Mouse (Mus musculus): ENCODE results near the gene Olfr681.
"Not testable (repeated sequence)": the region's sequence is repeated elsewhere in the genome, so short reads cannot be mapped to it uniquely, and the experiment has no call there.

Gene Olfr681

GRCm38 (mm10) chr7:105116536-105116935 is at the start of gene Olfr681:
TSS of gene Olfr681 (plus strand) at chr7:105116836.
- DNase-seq, result no peak

DNA sequence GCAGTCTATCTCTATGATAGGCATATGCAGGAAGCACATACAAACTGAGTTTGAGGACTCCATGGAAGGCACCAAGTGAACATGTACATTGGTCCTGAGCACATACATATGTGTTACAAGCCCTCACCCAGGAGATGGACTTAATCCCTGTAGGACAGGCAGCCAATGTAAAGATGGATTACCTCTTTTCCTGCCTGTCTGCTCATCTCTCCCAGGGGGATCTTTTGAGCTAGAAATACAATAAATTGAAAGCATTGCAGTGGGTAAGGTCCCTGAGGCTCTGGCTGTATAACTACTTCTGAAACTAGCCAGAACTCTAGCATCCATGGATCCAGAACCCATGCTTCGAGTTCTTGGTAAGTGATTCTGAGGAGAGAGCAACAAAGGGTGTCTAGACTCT is 35.7 kb upstream of the Olfr681 start, which contains the start of gene Olfr679:
Gene Olfr679 (plus strand): TSS at position 301 of the 400 bp plus-strand sequence.
- no peak for DNase-seq

- not testable (repeated sequence) for DNase-seq
Measured at GRCm38 (mm10) chr7:105092717-105093116, 23.9 kb upstream of the Olfr681 start, which contains the start of gene Olfr680-ps1. TSS of gene Olfr680-ps1 (minus strand) at chr7:105092817.

DNA sequence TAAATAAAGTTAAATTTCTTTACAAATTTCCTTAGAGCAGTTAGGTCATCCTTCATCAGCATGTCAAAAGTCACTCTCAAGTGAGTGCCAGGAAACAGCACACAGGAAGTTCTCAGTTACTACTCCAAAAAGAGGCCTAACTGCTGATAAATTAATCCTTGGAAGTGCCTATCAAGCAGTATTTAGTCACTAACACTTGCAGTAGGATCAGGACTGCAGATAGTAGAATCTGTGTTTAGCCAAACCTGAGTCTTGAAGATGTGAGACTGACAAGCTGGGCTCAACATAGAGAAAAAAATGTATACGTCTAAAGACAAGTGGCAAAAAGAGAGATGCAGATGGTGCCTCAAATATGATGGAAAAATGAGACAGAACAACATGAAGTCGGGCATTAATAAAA is 24.6 kb downstream of the Olfr681 start:
- no peak for DNase-seq

DNA sequence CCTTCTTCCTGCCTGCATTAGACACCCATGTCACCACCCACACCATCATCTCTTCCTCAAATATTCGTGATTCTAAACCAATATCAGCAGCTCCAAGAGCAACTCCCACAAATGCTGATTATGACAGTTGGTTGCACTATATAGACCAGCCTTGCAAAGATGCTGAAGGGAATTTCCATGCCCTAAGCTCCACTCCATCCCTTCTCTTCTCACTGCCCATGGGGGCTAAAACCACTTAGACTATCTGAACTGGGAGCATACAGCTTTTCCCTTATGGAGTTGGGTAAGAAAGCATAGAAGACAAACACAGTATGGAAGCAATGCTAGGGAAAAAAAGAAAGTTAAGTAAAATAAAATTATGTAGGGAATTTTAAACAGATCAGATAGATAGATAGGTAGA is 30.3 kb downstream of the Olfr681 start, which contains the start of gene Olfr683:
Gene Olfr683 (minus strand): TSS at position 101 of the 400 bp plus-strand sequence.
- DNase-seq, result no peak

DNA sequence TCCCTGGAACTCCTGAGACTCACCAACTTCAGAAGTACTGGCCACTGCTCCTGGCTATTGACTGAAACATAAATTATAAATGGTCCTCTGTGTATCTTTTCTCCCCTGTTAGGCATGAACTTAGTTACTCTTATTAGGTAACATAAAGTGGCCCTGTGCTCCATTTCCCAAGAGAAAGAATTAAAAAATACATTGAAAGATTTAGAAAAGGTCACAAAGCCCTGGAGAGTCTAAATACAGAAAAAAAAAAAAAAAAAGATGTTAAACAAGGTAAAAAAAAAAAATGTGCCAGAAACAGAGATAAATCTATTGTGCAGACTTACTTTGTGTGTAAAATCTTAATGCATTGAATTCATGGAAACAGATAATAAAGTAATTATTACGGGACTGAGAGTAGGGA is 46.9 kb downstream of the Olfr681 start, which contains the start of gene Olfr684:
Gene Olfr684 (minus strand): TSS at position 101 of the 400 bp plus-strand sequence.
- no peak for DNase-seq

- DNase-seq, result no peak
Measured at GRCm38 (mm10) chr7:105170773-105171172, 54.1 kb downstream of the Olfr681 start.
